Mouse (Mus musculus): ENCODE results near the gene Gm10577. TPM values are rescaled to one million over a fixed set of nuclear protein-coding genes. Genes with fewer than 3 reads are reported as not detected.

Gm10577 gene
- polyA plus RNA-seq (2012; rRNA removed; ENCODE audit: low replicate concordance), result not detected in 2 replicates

DNA sequence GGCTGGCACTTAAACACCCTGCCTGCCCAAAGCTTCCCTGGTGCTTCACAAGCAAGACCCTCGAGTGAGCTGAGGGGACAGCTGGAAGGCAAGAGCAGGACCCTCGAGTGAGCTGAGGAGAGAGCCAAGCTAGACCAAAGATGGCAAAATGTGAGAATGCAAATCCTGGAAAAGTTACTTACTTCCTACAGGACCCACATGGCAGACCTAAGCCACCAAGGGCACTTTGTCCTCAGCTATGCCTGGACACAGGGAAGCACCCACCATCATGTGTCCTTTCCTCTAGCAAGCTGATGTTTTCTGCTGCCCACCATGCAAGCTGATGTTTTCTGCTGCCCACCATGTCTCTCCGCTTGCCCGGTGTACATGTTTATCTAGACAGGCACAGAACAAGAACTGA is at the start of gene Gm10577:
Gene Gm10577, minus strand, starts transcription at position 101 of the 400 bp plus-strand sequence.

DNA sequence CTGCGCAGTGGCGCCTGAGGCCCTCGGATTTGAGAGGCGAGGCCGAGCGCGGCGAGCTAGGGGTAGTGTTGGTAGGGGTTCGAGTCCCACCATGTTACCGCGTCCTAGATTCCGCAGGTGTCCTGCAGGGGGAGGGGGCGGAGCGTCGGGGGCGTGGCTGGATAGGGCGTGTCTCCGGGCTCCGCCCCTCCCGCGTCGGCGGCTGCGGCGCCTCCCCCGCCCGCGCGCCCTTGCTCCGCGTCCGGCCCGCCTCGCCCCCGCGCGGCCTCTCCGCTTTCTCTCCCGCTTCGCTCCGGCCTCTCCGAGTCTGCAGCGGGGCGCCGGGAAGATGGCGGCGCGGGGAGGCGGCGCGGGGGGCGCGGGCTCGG is 48.3 kb upstream of the Gm10577 start, which contains the start of gene Raver2:
Gene Raver2, plus strand, starts transcription at position 198 of the 368 bp plus-strand sequence.

Other genes starting within 250 kb of the Gm10577 start
- gene Cachd1, start 244.0 kb downstream of the Gm10577 start, polyA plus RNA-seq (2012; rRNA removed; ENCODE audit: low replicate concordance), result 99.8 and 102 TPM in 2 replicates
- 8.2 and 10.1 TPM in 2 replicates for gene Raver2, start 48.3 kb upstream of the Gm10577 start, polyA plus RNA-seq (2012; rRNA removed; ENCODE audit: low replicate concordance)
- gene Jak1, start 244.6 kb upstream of the Gm10577 start, polyA plus RNA-seq (2012; rRNA removed; ENCODE audit: low replicate concordance), result 58.3 and 84.0 TPM in 2 replicates

Measured in subcutaneous adipose tissue, adult 2 months (tissue).